Mouse (Mus musculus) natural killer cell, adult 2 months (primary cell): Measurements from ENCODE around the gene Scrn3.
A peak's percentile ranks its signal among the peaks of the same experiment; 100 is the strongest.

Source experiments
- DNase-seq, 2 experiments: peaks; one replicate each; pipeline ENCODE4 v3.0.0; 2022; ENCODE audit warnings: low spot score in 2 of 2

The Scrn3 gene

GRCm38 (mm10) chr2:73312152-73313116 is at the start of gene Scrn3, which contains the start of gene Cir1:
TSS of gene Scrn3 (plus strand) at chr2:73312601.
TSS of gene Cir1 (minus strand) at chr2:73312701.
- DNase-seq, result peak; percentile 91 to 96

GRCm38 (mm10) chr2:73263172-73263765 is 49.1 kb upstream of the Scrn3 start:
- no peak for DNase-seq

- no peak for DNase-seq
These were observed 48.4 kb upstream of the Scrn3 start for GRCm38 (mm10) chr2:73263794-73264610.

GRCm38 (mm10) chr2:73264611-73265195 is 47.7 kb upstream of the Scrn3 start:
- DNase-seq, result no peak

GRCm38 (mm10) chr2:73266011-73266410 is 46.4 kb upstream of the Scrn3 start:
- DNase-seq, result no peak

- no peak for DNase-seq
These were observed 45.8 kb upstream of the Scrn3 start for GRCm38 (mm10) chr2:73266623-73267022.

- DNase-seq, result no peak
These were observed 45.2 kb upstream of the Scrn3 start for GRCm38 (mm10) chr2:73267231-73267630.

- DNase-seq, result no peak
These were observed 44.6 kb upstream of the Scrn3 start for GRCm38 (mm10) chr2:73267818-73268217.

GRCm38 (mm10) chr2:73268281-73268680 is 44.1 kb upstream of the Scrn3 start:
- no peak for DNase-seq

- no peak for DNase-seq
These were observed 43.5 kb upstream of the Scrn3 start for GRCm38 (mm10) chr2:73268836-73269395.

- no peak for DNase-seq
These were observed 42.7 kb upstream of the Scrn3 start for GRCm38 (mm10) chr2:73269666-73270065.

- DNase-seq, result peak in 1 of 2 experiments; percentile 20
These were observed 42.3 kb upstream of the Scrn3 start for GRCm38 (mm10) chr2:73270071-73270592.

- DNase-seq, result peak in 1 of 2 experiments; percentile 14
These were observed 41.6 kb upstream of the Scrn3 start for GRCm38 (mm10) chr2:73270593-73271458.

GRCm38 (mm10) chr2:73271459-73272161 is 40.8 kb upstream of the Scrn3 start, which contains the start of gene Sp9:
TSS of gene Sp9 (plus strand) at chr2:73271925.
- peak in 1 of 2 experiments; percentile 24 for DNase-seq

- peak in 1 of 2 experiments; percentile 29 for DNase-seq
These were observed 39.8 kb upstream of the Scrn3 start for GRCm38 (mm10) chr2:73272351-73273248.

GRCm38 (mm10) chr2:73273249-73274118 is 38.9 kb upstream of the Scrn3 start:
- peak in 1 of 2 experiments; percentile 24 for DNase-seq
